Mouse (Mus musculus) ovary, postnatal 14 days (tissue): ENCODE data around the gene Kmt2b.

Experiments
- DNase-seq: peaks from one replicate; pipeline ENCODE4 v3.0.0; 2022; ENCODE audit warnings: low spot score

Kmt2b gene

DNA sequence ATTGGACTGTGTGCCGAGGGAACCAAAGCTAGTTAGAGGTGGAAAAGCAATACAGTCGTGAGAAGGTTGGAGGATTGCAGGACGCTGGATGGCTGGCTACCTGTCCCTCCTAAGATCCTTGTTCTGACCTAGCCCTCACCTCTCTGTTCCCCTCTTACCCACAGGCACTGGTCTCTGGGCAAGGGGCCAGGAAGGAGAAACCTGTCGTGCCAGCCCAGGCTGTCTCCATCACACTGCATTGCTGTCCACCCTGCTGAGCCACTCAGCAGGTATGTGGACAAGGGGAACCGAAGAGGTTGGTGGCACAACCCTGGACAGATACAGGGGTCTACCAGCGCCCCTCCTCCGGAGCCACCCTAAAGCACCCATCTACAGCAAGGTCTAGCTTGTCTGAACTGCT lies 12.1 kb upstream of the Kmt2b start:
- no peak for DNase-seq

DNA sequence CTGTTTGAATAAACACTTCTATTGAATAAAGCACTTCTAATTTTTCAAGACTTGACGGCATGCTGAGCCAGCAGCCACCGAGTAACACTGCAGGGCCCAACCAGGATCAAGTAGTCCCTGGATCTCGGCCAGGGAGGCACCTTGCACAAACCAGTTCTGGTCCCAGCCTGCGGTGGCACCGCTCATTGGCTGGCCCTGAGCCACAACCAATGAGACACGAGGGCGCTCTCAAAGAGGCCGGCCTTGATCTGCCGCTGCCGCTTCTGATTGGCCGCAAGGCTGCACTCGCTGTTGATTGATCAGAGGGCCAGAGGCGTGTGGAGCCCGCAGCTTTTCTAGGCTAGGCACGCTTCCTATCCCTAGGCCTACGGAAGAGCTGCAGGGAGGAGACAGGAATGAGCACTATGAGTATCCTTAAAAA lies 11.4 kb upstream of the Kmt2b start:
- DNase-seq, result peak; percentile 80

DNA sequence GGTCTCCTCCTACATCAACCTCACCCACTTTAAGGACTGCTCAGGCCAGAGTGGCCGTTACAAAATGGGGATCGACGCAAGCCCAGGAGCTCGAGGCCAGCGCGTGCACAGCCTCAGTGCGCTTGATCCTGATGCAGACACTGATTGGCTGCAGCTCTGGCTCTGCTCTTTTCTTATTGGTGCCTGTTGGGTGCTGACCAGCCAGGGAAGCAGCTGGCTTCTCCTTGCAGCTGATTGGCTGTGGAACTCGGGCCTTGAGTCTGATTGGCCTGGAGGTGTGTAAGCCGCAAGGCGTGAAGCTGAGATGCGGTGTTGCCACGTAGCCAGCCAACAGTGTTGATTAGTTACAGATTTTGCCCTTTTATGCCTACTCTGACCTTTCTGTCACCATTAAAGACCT lies 10.3 kb upstream of the Kmt2b start, which contains the start of gene Zbtb32:
Gene Zbtb32, minus strand, starts transcription at position 124 of the 400 bp plus-strand sequence.
- no peak for DNase-seq

DNA sequence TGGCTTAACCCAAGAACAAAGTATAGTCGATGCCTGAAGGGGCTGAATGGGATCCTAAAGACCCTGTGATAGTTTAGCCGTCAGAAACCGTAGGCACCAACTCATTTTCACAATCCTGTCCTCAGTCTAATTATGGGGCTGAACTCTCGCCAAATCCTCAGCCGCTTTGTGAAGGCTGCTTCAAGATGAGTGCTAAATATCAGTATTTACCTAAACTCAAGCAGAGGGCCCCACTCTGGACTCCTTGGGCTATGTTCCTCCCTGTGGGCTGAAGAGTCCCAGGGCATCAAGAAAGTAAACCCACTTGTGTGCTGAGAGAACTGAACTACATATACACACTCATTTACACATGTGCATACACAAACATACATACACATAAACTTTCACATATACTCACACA lies 8.3 kb upstream of the Kmt2b start:
- DNase-seq, result no peak

DNA sequence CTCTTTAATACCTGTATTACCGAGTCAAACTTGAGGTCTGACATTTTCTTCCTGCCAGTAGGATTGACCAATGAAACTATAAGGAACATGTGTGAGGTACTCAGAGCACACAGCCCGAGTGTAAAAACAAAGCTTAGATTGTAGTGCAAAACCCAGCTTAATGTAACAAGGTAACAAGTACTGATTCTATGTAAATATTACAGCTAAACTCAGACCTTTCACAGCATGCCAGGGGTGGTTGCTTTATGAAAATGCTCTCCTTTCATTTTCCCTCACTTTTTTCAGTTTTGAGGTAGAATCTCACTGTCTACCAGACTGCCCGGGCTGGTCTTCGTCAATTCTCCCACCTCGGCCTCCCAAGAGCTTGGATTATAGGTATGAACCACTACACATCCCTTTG lies 7.6 kb upstream of the Kmt2b start:
- DNase-seq, result no peak

DNA sequence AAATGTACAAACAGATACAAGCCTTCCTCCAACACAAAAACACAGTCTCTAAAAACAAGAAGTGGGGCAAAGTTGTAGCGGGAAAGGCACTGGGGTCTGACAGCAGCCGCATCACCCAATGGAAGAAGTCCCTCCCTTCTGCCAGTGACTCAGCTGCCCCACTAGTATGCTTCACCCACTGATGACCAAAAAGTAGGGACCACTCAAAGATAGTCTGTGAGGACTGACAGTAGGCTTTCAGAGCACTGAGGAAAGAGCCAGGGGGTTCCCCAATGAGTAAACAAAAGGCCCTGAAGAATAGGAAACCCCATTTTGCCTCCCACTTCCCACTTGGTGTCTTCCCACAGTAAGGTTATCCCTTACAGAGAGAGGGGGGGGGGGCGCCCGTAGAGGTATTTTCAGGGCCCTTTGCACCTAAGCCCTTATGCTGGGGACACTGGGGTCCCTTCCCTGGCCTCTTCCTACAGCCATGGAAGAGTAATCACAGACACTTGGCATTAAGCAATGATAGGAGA lies 6.0 kb upstream of the Kmt2b start:
- DNase-seq, result no peak

DNA sequence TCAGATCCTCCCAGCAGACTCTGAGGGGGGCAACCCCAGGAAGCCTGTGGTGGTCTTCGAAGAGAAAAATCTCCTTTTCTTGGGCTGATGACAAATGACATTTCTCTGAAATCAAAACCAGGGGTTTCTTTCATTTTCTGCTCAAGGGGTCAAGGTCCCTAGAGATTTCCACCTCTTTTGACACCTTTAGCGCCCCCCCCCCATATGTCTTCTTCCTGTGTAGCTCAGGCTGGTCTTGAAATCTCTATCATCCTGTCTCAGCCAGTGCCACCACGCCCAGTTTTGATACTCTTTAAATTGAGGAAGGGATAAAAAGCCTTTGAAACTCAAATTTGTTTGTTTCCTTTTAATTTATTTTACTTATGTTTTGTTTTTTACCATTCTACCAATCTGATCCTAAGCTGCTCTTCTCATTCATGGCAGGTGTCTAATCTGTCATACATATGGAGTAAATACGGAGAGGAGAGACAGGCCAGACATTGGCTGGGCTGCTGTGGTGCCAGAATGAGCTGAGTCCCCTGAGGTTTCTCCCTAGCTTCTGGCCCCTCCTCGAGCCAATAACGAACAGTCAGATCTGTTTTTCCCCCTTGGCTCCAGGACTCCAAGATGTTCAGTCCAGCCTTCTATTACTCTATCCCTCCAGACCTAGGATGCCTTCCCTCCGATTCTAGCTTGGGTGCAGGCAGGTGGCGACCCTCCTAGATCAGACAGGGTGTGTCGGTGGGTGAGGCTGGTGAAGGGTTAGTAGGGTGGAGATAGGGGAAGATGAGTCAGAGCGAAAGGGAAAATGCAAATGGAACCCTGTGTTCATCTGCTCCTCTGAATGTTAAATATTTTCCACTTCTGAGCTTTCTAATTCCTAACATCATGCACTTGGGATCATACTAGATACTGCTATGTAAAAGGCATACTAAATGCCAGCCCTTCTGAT lies 5.3 kb upstream of the Kmt2b start:
- no peak for DNase-seq

DNA sequence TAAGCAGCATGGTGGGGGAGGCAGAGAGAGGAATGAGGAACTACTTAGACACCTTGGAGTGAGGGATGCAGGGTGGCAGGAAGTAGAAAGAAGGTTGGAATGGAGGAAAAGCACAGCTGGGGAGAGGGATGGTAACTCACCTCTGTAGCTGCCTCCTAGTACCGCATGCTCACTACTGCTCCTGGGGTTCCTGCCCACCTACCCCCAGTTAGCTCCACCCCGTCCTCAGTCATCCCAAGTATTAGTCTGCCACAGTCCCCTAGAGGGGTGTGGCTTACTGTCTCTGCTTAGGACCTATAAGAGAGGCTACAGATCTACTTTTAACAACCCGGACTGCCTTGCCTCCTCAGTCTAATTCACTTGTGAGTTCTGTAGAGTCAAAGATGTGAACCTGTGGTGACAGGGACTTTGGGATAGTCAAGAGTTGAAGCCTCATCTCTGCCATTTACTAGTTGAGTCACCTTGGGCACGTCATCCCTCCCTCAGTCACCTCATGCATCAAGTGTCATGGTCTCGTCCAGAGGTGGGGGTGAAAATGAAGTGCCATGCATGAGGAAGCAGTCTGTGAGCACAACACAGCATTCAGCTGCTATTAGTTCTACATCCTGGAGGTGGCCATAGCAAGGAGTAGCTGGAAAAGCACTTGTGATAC lies 4.4 kb upstream of the Kmt2b start:
- no peak for DNase-seq

DNA sequence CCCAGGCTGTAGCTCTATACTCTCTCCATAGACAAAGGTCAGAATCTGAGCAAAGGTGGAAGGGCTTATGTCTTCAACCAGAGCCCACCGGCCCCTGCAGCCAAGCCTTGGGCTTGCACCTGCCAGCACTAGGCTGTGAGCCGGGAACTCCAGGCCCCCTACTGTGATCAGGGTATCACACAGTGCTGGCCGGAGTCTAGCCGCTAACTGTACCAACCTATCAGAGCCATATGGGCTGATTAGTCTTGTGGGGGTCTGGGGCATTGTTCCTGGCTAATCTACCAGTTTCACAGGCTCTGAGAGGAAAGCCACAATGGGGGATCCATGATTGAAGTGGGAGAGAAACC lies 3.1 kb upstream of the Kmt2b start:
- DNase-seq, result no peak

DNA sequence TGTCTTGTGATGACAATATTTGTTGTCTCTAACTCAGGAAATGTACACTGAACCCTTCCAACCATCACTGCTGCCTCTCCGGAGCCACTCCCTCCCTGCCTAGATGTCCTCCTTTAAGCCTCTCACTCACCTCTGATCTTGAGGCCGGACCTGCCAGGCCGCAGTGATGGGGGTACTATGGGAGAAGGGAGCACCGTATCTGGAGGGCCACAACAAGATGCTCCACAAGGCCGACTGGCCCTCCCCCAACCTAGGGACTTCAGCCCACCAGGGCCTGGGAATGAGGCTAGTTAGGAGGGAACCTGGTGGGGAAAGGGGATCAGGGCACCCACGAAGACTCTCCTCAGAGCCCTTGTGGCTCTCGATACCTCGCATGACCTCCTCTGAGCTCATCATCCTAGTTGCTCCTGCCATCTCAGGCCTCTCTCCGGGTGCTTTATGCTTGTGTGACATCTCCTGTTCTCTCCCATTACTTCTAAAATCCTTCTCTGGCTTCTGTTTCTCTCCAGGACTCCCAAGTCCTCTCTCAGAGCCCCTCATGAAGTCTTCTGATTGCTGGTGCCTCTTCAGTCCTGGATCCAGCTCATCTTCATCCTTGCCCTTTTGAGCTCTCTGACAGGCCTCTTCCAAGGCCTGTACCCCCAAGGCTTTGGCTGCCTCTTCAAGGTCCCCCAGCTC lies 2.5 kb upstream of the Kmt2b start:
- no peak for DNase-seq

DNA sequence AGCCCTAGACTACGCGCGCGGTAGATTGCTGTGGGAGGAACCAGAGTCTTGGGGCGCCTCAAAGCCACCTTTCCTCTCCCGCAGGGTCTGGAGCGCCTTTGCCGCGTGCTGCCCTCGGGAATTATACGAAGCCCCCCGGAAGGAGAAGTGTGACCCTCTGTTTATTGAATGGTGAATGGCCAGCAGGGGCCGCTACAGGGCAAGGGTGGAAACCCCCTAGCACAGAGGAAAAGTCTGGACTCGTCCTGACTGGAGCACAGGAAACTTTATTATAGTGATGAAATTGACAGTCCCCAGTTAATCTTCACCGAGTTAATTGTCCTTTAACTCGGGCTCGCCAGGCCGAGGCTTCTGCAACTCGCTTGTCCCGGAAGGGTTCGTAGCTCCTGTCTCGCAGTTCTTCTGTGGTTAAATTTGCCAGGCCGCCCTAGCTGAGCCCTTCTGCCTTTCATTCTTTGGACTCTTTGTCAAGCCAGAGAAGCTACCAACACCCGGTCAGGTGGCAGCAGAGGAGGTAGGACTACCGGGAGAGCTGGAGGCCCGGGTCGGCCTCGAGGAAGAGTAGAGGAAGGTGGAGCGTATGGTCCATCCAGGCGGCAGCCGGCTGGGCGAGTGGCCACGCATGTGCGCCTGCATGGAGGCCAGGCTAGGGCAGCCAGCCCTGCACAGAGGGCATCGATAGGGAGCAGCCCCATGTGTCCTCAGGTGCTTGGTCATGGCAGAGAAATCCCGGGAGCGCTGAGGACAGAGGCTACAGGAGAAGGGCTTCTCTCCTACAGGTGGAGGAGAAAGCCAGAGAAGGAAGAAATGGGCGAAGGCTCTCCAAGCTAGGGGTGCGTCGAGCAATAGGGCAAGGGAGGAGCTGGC lies 1.1 kb upstream of the Kmt2b start:
- peak; percentile 81 for DNase-seq

DNA sequence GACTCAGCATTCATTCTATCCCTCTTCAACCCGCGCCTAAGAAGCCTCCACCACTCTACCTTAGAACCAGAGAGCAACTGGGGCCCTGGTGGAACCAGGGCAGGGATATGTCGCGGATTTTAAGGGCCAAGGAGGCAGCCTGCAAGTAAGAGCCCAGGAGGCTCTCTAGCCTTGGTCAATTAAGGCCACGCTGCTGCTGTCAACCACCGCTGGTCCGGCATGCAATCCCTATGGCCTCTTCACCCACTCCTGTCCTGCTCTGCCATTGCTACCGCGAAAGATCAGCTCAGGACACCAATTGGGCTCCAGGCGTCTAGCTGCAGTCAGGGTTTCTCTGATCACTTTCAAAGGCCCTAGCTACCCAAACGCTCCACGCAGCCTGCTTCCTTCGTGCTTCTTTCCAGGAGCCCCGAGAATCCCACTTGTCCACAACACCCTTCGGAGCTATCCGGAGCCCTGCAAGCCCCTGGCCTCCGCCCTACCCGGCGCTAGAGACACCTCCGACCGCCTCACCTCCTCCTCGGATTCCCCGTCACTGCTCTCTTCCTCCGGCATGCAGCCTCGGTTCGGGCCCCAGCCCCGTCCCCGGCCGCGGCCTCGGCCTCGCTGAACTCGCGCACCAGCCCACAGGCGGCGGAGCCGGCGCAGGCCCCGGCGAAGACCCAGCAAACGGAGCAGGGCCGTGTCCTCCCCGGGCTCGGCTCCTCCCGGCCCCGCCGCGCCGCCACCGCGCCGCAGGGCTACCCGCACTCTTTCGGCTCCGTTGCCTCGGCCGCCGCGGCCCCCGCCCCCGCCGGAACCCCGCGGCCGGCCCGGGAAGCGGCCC lies 471 bp downstream of the Kmt2b start:
- peak; percentile 48 for DNase-seq

DNA sequence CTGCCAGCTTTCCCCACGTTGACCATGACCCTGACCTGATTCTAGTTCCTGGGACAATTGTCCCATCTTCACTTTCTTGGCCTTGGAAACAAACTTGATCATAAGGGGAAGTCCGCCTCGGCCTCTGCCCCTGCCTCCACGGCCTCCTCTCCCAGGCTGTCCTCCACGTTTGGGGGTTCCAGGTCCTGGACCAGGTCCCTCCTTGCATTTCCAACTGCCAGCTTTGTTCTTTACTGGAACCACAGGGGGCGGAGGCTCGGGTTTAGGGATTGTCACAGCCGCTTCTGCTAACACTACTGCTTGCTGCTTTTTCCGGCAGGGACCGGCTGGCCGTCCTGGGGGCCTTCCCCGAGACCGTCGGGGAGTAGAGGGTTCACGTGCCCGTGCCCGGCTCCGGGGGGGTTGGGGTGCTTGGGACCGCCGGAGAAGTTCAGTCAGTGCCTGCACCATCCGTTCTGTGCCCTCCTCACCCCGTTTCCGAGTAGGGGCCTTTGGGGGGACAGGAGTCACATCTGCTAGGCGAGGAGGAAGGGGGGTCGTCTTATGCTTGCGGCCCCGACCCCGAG lies 2.0 kb downstream of the Kmt2b start:
- no peak for DNase-seq

DNA sequence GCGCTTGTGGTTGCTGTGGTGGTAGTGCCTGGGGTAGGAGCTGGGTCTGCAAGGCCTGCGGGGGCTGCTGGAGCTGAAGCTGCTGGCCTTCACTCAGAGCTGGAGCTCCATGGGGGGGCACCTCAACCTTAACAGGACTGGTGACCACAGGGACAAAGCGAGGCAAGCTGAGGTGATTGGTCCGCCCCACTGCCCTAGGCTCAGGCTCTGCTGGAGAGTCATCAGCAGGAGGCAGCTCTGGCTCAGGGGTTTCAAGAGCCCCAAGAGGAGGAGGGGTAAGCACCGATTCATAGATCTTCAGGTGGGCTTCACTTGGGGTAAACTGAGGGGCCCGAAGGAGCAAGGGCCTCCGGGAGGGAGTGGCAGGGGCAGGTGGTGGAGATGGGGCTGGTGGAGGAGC lies 3.4 kb downstream of the Kmt2b start:
- DNase-seq, result no peak

DNA sequence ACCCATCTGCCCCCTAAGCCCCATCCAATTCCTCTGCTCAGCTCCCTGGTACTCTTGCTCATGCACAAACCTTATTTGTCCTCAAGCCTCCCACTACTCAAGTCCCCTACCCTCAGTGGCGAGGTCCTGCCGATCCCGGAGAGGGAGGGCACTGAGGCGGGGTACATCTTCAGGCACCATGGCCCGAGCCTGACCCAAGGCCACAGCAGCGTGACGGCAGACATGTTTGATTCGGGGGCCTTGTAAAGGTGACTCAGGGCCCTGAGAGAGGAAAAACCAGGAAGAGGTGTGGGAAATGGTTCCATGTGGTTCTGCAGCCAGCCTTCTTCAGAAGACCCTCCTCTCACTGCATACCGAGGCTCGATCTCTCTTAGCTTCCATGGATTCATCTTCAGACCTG lies 4.2 kb downstream of the Kmt2b start:
- DNase-seq, result no peak

DNA sequence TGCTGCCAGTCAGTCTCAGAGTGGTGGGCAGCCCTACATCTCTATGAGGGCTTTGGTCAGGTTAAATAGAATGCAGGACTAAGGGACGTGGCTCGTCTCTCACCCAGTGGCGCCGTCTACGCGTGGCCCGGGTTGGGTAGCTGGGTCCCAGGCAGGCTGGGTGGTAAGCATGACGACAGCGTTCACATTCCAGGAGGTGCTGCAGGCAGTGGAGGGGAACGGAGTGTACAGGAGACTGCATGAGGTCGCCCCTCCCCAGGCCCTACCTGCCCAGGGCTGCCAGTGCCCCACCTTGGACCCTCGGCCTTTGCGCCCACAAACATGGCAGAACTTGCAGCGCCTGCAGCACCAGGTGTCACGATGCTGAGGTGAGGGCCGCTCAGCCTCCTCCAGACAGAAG lies 7.0 kb downstream of the Kmt2b start:
- no peak for DNase-seq

DNA sequence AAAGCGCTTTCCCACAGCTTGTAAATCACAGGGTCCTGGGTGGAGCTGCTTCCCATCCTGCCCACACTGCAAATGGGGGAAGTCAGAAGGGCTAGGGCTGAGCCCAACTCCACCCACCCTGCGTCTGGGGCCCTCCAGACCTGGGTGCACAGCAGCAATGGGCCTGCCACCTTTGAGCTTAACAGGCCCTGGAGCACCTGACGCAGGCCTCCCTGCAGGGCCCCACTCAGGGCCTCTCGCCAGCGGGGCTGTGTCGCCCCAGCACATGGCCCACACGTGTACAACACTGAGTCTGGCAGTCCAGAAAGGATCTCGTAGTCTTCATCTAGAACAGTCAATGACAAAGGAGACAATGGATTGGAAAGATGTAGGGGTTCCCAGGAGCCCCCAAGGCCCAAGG lies 8.6 kb downstream of the Kmt2b start:
- no peak for DNase-seq

DNA sequence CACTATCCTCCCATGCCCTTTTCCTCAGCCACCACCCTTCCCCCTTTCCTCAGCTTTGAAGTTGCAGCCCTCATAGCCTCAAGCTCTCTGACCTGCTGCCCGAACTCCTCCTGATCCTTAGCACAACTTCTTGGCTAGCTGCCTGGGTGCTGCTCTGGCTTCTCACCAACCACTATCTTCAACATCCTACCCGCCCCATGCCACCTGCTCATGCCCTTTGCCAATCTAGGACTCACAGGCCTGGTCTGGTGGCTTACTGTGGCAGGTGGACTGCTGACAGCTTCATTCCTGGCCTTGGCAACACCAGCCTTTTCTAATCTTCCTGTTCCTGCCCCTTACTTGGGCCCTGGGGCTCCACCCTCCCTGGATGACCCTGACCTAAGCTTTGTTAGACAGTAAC lies 15.6 kb downstream of the Kmt2b start:
- DNase-seq, result peak; percentile 31

DNA sequence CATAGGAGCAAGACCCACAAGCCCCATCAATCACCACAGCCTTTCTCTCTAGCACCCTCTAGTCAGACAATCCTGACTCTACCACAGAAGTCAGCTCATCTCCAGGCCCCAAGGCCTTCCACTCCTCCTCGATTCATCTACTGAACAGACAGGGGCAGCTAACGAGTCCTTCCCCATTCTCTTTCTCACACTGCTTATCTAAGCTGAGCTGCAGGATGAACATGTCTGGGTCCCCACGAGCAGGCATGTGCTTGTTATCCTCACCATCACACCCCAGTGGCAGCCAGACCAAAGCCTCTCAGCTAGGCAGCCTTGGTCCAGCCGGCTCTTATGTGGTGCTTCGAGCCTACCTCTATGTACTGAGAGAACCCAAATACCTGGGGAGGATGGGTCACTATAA lies 16.1 kb downstream of the Kmt2b start:
- DNase-seq, result no peak

DNA sequence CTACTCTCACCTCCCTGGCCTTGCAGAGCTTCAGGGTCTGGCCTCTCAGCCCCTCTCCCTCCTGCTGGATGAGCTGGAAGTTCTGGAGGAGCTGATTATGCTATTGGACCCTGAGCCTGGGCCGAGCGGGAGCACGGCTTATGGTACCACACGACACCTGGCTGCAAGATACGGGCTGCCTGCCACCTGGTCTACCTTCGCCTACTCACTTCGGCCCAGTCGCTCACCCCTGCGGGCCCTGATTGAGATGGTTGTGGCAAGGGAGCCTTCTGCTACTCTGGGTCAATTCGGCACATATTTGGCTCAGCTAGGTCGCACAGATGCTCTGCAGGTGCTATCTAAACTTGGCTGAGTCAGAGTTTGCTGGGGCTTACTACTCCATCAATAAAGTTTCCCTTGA lies 21.0 kb downstream of the Kmt2b start:
- no peak for DNase-seq

DNA sequence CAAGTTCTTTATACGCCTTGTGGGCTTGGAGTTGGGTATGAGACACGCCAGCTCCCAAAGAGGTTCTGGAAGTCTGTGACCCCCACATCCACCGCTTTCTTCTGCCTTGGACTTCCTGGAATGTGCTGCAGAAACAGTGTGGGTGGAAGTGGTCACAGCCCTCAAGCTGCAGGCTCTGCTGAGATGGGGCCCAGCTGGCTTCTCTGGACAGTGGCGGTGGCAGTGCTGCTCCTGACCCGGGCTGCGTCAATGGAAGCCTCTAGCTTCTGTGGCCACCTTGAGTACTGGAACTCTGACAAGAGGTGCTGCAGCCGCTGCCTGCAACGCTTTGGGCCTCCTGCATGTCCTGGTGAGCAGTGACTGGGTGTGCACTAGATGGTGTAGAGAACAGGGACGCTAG lies 22.5 kb downstream of the Kmt2b start:
- DNase-seq, result no peak
